ENCODE assay signal across 9 mouse cellular contexts in the genomic region with DNA sequence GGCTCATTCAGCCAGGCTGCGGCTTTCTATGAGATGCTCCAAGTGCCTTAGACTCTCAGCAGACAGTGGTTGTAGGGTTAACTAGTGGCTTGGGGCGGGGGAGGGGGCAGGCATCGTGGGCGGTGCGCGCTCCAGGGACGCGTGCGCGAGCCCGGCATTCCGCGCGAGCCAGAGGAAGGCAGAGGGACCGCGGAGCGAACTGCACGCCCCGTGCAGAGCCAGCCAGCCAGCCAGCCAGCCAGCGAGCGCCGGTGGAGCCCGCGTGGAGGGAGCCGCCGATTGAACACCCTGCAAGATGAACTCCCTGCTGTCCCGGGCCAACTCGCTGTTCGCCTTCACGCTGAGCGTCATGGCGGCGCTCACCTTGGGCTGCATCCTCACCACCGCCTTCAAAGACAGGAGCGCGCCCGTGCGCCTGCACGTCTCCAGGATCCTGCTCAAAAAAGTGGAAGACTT. TPM values are rescaled to one million over a fixed set of nuclear protein-coding genes. Genes with fewer than 3 reads are reported as not detected.
DNase-seq lines count a peak whose midpoint lies in the region; ATAC-seq and TF ChIP-seq lines count a peak whose summit lies in the region.
"Not testable (repeated sequence)": the region's sequence is repeated elsewhere in the genome, so short reads cannot be mapped to it uniquely, and the experiment has no call there.
"Had no signal": no experiment of that assay in that cellular context is flagged by ENCODE, and none has a peak within 500 bp of the region (broad histone marks: within the 10 kb centered on the region; RNA-seq: fewer than 3 reads in every experiment).

A gene (plus strand): TSS at position 161 of the 456 bp plus-strand sequence.

- not testable (repeated sequence) for H3K36me3 ChIP-seq in E14TG2a.4 (ENCODE audit: insufficient read depth, low read length); forebrain, embryonic 15.5 days; hindbrain, embryonic 10.5 days; limb, embryonic 12.5 days; stomach, embryonic 14.5 days (ENCODE audit: control insufficient read depth, insufficient read depth, low read length)

- not testable (repeated sequence) for H3K27ac ChIP-seq in forebrain, embryonic 15.5 days (replicated peaks); limb, embryonic 12.5 days; stomach, embryonic 14.5 days (ENCODE audit: low read length)
- peak within 1 kb of the TSS; percentile 75 for H3K27ac ChIP-seq in hindbrain, embryonic 10.5 days

- TF ChIP-seq CTCF in E14TG2a.4 (conservative IDR thresholded peaks at IDR 0.05; ENCODE audit: low read length), result not testable (repeated sequence)

- peak; percentile 54 for DNase-seq in cerebellum, adult 11-12 months
- DNase-seq in hindbrain, embryonic 10.5 days (ENCODE audit: low spot score), result not testable (repeated sequence)
- DNase-seq in kidney, postnatal 14 days, result peak; percentile 24

- H3K27me3 ChIP-seq in E14TG2a.4 (ENCODE audit: insufficient read depth, low read length); forebrain, embryonic 15.5 days; hindbrain, embryonic 10.5 days (ENCODE audit: insufficient read depth, poor library complexity, severe bottlenecking); limb, embryonic 12.5 days; stomach, embryonic 14.5 days (ENCODE audit: control insufficient read depth, insufficient read depth, low read length): not testable (repeated sequence)

- H3K4me3 ChIP-seq in E14TG2a.4 (replicated peaks; ENCODE audit: low read length), result peak within 1 kb of the TSS; percentile 67
- H3K4me3 ChIP-seq in forebrain, embryonic 15.5 days, result peak within 1 kb of the TSS; percentile 36
- peak within 1 kb of the TSS; percentile 45 for H3K4me3 ChIP-seq in hindbrain, embryonic 10.5 days
- H3K4me3 ChIP-seq in limb, embryonic 12.5 days (replicated peaks), result peak within 1 kb of the TSS; percentile 35
- H3K4me3 ChIP-seq in stomach, embryonic 14.5 days (ENCODE audit: low read depth, low read length), result peak within 1 kb of the TSS; percentile 17; the same call in 1 of the 2 replicates

- ATAC-seq in forebrain, embryonic 15.5 days (replicated peaks), result peak; percentile 94
- peak; percentile 89 for ATAC-seq in limb, embryonic 12.5 days (ENCODE audit: insufficient number of reproducible peaks, insufficient read depth, low FRiP score, low TSS enrichment, low read depth)
- peak; percentile 73 for ATAC-seq in megakaryocyte progenitor cell, adult 5-6 weeks (replicated peaks; ENCODE audit: poor library complexity)
- peak; percentile 95 for ATAC-seq in stomach, embryonic 14.5 days (ENCODE audit: insufficient number of reproducible peaks, insufficient read depth, low FRiP score, low read depth)

- WGBS in forebrain, embryonic 15.5 days, result 29% methylated on average over 13 of the region's 39 CpGs
- 18% methylated on average over 22 of the region's 39 CpGs for WGBS in hindbrain, embryonic 10.5 days
- 14% methylated on average over 11 of the region's 39 CpGs for WGBS in limb, embryonic 12.5 days
- 12% methylated on average over 10 of the region's 39 CpGs for WGBS in stomach, embryonic 14.5 days

- not testable (repeated sequence) for H3K9ac ChIP-seq in forebrain, embryonic 15.5 days (replicated peaks); limb, embryonic 12.5 days (replicated peaks); stomach, embryonic 14.5 days (replicated peaks; ENCODE audit: low read depth, low read length)

- H3K4me1 ChIP-seq in E14TG2a.4 (replicated peaks; ENCODE audit: low read depth, low read length), result 0 out of 2 replicates have a peak, but pooled peaks cover 14% of the 10 kb centered on the region
- H3K4me1 ChIP-seq in forebrain, embryonic 15.5 days; hindbrain, embryonic 10.5 days (replicated peaks); limb, embryonic 12.5 days (replicated peaks); stomach, embryonic 14.5 days (ENCODE audit: control insufficient read depth, insufficient read depth, low read length): not testable (repeated sequence)

- H3K9me3 ChIP-seq in E14TG2a.4 (ENCODE audit: low read length); forebrain, embryonic 15.5 days; hindbrain, embryonic 10.5 days; limb, embryonic 12.5 days; stomach, embryonic 14.5 days (ENCODE audit: control insufficient read depth, low read depth, low read length): not testable (repeated sequence)

- H3K4me2 ChIP-seq in forebrain, embryonic 15.5 days (replicated peaks), result peak within 1 kb of the TSS; percentile 33
- peak within 1 kb of the TSS; percentile 49 for H3K4me2 ChIP-seq in limb, embryonic 12.5 days
- H3K4me2 ChIP-seq in stomach, embryonic 14.5 days (replicated peaks; ENCODE audit: low read depth, low read length), result peak within 1 kb of the TSS; percentile 34

RNA-seq across cellular contexts. Expression of the gene that starts here (rescaled TPM):
- 157 and 182 TPM in 2 replicates for polyA plus RNA-seq in forebrain, embryonic 15.5 days (2015; fragmentation: Nextera tagmentation; extraction: Ambion mirVana)
- 89.6 and 92.7 TPM in 2 replicates for polyA plus RNA-seq in hindbrain, embryonic 10.5 days (2016; fragmentation: Nextera tagmentation; extraction: Ambion mirVana)
- 96.1 and 98.7 TPM in 2 replicates for polyA plus RNA-seq in limb, embryonic 12.5 days (2016; fragmentation: Nextera tagmentation; extraction: Ambion mirVana)
- 1.2 and 1.7 TPM in 2 replicates for total RNA-seq in megakaryocyte progenitor cell, adult 5-6 weeks (2015)
- total RNA-seq in megakaryocyte progenitor cell, adult 5-6 weeks (2017), result 0.71 and 1.0 TPM in 2 replicates
- polyA plus RNA-seq in stomach, embryonic 14.5 days (2014; fragmentation: Nextera tagmentation; extraction: Ambion mirVana), result 75.7 and 77.4 TPM in 2 replicates
- total RNA-seq: monocyte, adult 5-6 weeks had no signal

Comparison
In these comparisons a context has a peak if more than half of its experiments do, and no peak if none do; other contexts are left out.
1. H3K4me3 ChIP-seq: peak in every context shown above with its lines; median percentile 67 in E14TG2a.4; 45 in hindbrain, embryonic 10.5 days; 36 in forebrain, embryonic 15.5 days; 35 in limb, embryonic 12.5 days; 17 in stomach, embryonic 14.5 days.